Mouse (Mus musculus) megakaryocyte, embryonic 14.5 days (primary cell): ENCODE data around the gene Lin9.

Experiments used
- FLI1 ChIP-seq: IDR thresholded peaks from 2 replicates; pipeline ENCODE4 v1.6.1; 2012; ENCODE audit warnings: low read length, inconsistent platforms, mixed read lengths
- GATA1 ChIP-seq: IDR thresholded peaks from 3 replicates; pipeline ENCODE4 v1.6.1; 2012; ENCODE audit warnings: mixed read lengths, low read length, inconsistent platforms, borderline replicate concordance

GRCm38 (mm10) chr1:180640605-180641125, 285 bp upstream of the Lin9 start:
- TF ChIP-seq GATA1 (no peak), FLI1 (no peak)
